Comparison of ENCODE assay signal across 19 mouse cellular contexts in the genomic region with DNA sequence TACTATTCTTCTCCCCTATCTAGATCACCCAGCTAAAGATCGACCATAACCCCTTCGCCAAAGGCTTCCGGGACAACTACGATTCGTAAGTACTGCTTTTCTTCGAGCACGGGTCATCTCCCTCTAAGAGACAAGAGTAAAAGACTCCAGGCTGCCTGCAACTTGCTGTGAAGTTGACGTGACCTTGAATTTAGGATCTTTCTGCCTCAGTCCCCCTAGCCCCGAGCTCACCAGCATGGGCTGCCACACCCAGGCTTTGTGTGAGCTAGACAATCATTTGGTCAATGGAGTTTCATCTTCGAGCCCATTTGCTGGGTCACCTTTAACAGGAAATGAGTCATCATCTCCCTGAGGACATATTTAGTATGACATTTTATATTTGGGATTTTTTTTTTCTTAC. TPM values are rescaled to one million over a fixed set of nuclear protein-coding genes. Genes with fewer than 3 reads are reported as not detected.
"Had no signal": no experiment of that assay in that cellular context is flagged by ENCODE, and none has a peak within 500 bp of the region (broad histone marks: within the 10 kb centered on the region; RNA-seq: fewer than 3 reads in every experiment).

No protein-coding gene starts in this region.

- H3K4me2 ChIP-seq: limb, embryonic 15.5 days; liver, embryonic 12.5 days; lung, embryonic 14.5 days; neural tube, embryonic 15.5 days had no signal

- DNase-seq: kidney, postnatal 10 days; layer of hippocampus, postnatal 36 days; lung, embryonic 14.5 days; lung, postnatal 10 days; lung, postnatal 4 days; midbrain, embryonic 14.5 days; right cerebral cortex, adult 18-20 months; right cerebral cortex, postnatal 4 days; spleen, adult 18-20 months; thymus, adult 18-20 months; thymus, postnatal 14 days had no signal

- H3K36me3 ChIP-seq: limb, embryonic 15.5 days; liver, embryonic 12.5 days; midbrain, embryonic 10.5 days; neural tube, embryonic 15.5 days had no signal

- ATAC-seq: liver, embryonic 12.5 days had no signal

- H3K9me3 ChIP-seq: limb, embryonic 15.5 days; liver, embryonic 12.5 days; midbrain, embryonic 10.5 days; neural tube, embryonic 15.5 days had no signal

- H3K9ac ChIP-seq: limb, embryonic 15.5 days; liver, embryonic 12.5 days; lung, embryonic 14.5 days; neural tube, embryonic 15.5 days had no signal

- H3K27ac ChIP-seq: limb, embryonic 15.5 days; liver, embryonic 12.5 days; midbrain, embryonic 10.5 days; neural tube, embryonic 15.5 days had no signal

- H3K4me3 ChIP-seq: limb, embryonic 15.5 days; liver, embryonic 12.5 days; midbrain, embryonic 10.5 days; myocyte; neural tube, embryonic 15.5 days had no signal

RNA-seq across cellular contexts. Expression of gene Eomes, which starts 4.2 kb away (rescaled TPM):
- polyA plus RNA-seq: liver, embryonic 12.5 days; liver, embryonic 16.5 days; lung, embryonic 14.5 days; neural tube, embryonic 11.5 days; neural tube, embryonic 15.5 days; stomach, embryonic 14.5 days had no signal
